Mouse (Mus musculus) lung, adult 2 months (tissue): ENCODE data around the gene Scml4. TPM values are rescaled to one million over a fixed set of nuclear protein-coding genes. Genes with fewer than 3 reads are reported as not detected.

Experiments
- DNase-seq: peaks from one replicate; pipeline ENCODE4 v3.0.0; 2022
- H3K4me1 ChIP-seq: fragments of 200-500 bp; 2 replicates; pipeline ENCODE4 v1.6.1; 2011; ENCODE audit warnings: low read length; ENCODE audit not compliant: control insufficient read depth, insufficient read depth
- H3K4me3 ChIP-seq: fragments of 200-500 bp; replicated peaks from 2 replicates; pipeline ENCODE3; 2011; ENCODE audit warnings: low read depth, mild to moderate bottlenecking, control low read depth, low read length; ENCODE audit errors: extremely low read depth
- CTCF ChIP-seq: fragments of 200-500 bp; IDR thresholded peaks from 2 replicates; pipeline ENCODE4 v1.5.1; 2011; ENCODE audit warnings: mild to moderate bottlenecking, low read length, control low read depth; ENCODE audit not compliant: insufficient read depth
- POLR2A ChIP-seq: fragments of 200-500 bp; IDR thresholded peaks from 2 replicates; pipeline ENCODE4 v1.6.1; 2011; ENCODE audit warnings: low read depth, mild to moderate bottlenecking, control low read depth, low read length, borderline replicate concordance; ENCODE audit errors: extremely low read depth
- WGBS: fragments of 180-500 bp; shearing (Covaris S2); methylation state at CpG from one replicate; pipeline ENCODE4 v1.1.7; 2018; 5-methylcytosine and 5-hydroxymethylcytosine counted together
- polyA plus RNA-seq: library from polyadenylated mRNA; depleted of rRNA; stranded (reverse); fragments of >200 nt; gene quantifications from 2 replicates; pipeline ENCODE4 v1.2.3, GENCODE M21; 2012

The Scml4 gene
- polyA plus RNA-seq, 1 experiment, result 3.1 TPM

DNA sequence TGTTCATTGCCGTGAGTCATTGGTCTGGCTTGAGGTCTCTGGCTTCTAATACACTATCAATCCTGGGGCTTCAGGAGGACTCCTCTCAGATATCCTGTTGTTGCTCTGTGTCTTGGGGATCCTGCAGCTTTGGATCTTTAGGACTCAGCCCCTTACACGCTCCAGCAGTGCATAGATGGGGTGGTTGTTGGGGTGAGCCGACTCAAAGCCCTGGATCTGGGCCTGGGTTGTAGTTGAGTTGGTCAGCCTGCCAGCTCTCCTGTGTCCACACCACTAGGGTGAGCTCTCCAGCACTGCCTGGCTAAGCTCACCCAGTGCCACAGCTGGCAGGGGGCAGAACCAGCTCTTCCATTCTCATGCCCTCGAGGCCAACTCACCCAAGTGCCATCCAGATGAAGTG lies 78.2 kb downstream of the Scml4 start:
- H3K4me3 ChIP-seq, result no peak overlapping the region
- H3K4me1 ChIP-seq, result no peaks in the 10 kb centered on the region; the same call in 1 of the 2 replicates
- no peak for DNase-seq
- TF ChIP-seq CTCF, result no peak
- TF ChIP-seq POLR2A, result no peak
- WGBS, result 81% methylated on average over 4 of the region's 4 CpGs

DNA sequence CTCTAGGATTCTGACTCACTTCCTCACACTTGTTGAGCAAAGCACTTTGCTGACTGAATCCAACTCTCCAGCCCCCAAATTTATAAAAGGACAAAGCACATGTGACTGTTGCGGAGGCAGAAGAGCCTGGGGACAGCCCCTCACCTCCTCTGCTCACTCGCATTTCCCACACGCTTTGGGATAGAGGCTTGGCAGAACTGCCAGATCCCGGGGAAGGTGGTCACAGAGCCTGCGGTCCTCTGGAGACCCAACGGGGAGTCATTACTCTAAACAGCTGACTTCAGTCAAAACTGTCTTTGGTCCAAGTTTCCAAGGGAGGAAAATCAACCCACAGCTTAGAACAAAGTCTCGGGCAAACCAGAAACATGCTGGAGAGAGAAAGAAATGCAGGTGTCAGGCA lies 79.5 kb downstream of the Scml4 start:
- WGBS, result 67% methylated on average over 7 of the region's 7 CpGs
- H3K4me1 ChIP-seq, result no peaks in the 10 kb centered on the region
- TF ChIP-seq POLR2A (no peak), CTCF (no peak)
- DNase-seq, result no peak
- H3K4me3 ChIP-seq, result no peak overlapping the region

DNA sequence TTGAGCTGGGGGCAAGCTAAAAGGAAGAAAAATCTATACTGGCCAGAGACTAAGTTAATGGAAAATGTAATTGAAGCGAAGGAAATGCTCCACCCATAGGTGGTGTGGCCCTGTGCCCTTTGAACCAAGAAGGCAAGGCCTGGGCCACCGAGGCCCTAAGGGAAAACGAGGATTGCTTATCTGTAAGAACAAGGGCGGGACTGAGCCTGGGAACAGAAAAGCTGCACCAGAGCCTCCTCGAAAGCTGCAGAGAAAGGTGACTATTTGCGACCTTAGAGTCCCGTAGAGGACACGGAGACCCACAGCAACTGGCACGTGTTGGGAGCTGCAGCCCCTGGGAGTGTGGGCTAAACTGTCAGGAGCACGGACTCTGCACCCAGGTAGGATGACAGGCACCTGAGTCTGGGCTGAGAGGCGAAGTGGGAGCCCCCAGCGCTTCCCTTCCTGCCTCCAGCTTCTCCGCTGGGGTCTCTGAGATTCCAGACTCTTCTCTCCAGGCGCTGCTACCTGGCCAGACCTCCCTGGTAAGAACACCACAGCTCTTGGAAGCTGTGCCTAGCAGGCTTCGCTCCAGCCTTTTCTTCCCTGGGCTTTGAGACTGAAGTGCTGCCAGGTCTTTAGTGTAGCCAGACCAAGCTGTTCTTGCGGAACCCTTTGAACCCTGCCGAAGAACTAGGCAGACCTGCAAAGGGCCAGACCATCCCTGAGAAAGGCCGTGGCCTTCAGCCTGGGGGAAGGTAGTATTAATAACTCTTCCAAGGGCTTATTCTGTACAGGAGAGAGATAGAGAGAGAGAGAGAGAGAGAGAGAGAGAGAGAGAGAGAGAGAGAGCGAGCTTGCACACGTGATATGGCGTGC lies 80.3 kb downstream of the Scml4 start:
- TF ChIP-seq POLR2A (no peak), CTCF (no peak)
- Histone ChIP-seq H3K4me3 (no peak overlapping the region), H3K4me1 (no peaks in the 10 kb centered on the region)
- no peak for DNase-seq
- 79% methylated on average over 21 of the region's 21 CpGs for WGBS

DNA sequence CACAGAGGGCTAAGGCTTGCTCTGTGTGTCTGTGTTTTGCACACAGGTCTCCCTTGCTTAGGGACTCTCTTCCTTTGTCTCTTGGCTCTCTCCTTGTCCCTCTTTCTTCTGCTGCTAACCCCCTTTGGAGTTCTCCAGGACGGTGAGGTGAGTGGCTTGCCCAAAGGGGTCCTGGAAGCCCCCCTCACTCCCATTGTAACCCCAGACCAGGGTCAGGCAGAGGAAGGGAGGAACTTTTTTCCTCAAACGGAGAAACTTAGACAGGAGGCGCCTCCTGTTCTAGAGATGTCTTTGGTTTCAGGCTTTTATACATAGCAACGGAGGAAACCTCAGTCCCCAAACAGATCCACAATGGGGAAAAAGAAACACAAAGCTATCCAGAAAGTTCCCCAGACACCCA lies 81.1 kb downstream of the Scml4 start:
- Histone ChIP-seq H3K4me3 (no peak overlapping the region), H3K4me1 (no peaks in the 10 kb centered on the region)
- no peak for DNase-seq
- TF ChIP-seq POLR2A, result no peak
- TF ChIP-seq CTCF, result no peak
- 73% methylated on average over 4 of the region's 4 CpGs for WGBS

DNA sequence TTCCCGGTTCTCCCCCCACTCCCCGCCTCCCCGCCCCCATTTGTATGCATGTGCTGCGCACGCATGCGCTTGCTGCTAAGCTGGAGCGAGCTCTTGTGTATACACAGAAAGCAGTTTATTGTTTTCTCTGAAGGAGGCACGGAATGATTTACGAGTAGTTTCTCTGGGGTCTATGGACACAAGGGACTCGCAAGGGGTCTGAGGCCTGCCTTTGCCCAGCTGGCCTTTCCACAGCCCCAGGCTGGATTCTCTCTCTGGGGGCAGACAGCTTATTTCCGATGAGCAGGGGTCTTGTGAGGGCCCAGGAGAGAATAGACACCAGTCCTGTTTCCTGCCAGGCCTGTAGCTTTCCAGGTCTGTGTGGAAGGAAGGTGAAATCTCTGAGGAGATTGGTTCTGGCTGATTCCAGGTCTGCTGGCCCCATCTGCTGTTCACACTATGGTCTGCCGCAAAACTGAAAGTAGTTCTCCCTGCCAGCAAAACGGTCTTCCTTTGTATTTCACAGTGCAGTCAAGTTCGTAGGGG lies 81.6 kb downstream of the Scml4 start:
- H3K4me1 ChIP-seq, result no peaks in the 10 kb centered on the region
- no peak for DNase-seq
- peak; percentile 79 for TF ChIP-seq CTCF
- no peak for TF ChIP-seq POLR2A
- 69% methylated on average over 14 of the region's 14 CpGs for WGBS
- no peak overlapping the region for H3K4me3 ChIP-seq

DNA sequence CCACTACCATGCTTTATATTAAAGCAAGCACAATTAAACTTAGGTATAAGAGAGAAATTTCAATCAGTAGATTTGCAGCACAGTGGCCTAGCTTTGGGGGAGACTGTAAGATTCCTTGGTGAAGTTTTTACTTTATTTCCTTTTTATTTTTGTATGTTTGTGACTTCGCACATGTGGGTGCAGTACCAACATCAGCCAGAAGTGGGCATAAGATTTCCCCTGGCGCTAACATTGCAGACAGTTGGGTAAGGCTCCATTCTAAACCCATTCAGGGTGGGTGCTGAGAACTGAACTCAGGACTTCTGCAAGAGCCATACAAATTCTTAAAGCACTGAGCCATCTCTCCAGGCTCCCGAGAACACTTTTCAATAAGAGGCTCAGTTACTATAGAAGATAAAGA lies 82.1 kb downstream of the Scml4 start:
- no peak for DNase-seq
- no peak overlapping the region for H3K4me3 ChIP-seq
- no peaks in the 10 kb centered on the region for H3K4me1 ChIP-seq
- WGBS, result 89% methylated on average over 3 of the region's 3 CpGs
- TF ChIP-seq CTCF, result peak; percentile 25; the same call in 1 of the 2 replicates
- no peak for TF ChIP-seq POLR2A

DNA sequence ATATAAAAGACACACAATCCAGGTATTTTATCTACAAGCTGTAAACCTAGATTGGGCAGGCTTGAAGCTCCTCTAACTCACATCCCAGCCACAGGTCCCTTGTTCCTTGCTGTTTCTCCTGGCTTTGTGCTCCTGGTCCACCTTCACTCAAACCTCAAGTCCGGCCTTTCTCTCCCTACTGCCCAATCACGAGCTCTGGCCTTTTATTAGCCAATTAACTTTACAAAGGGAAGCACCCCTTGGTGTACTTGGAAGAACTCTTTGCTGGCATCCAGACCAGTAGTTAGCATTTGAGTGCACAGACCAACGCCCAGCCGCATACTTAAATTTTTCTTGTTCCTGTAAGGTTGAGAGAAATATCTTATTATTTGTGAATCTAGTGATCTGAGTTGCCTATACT lies 85.1 kb downstream of the Scml4 start:
- 75% methylated on average over 4 of the region's 4 CpGs for WGBS
- DNase-seq, result no peak
- no peak for TF ChIP-seq POLR2A
- no peak for TF ChIP-seq CTCF
- H3K4me3 ChIP-seq, result no peak overlapping the region
- H3K4me1 ChIP-seq, result no peaks in the 10 kb centered on the region

DNA sequence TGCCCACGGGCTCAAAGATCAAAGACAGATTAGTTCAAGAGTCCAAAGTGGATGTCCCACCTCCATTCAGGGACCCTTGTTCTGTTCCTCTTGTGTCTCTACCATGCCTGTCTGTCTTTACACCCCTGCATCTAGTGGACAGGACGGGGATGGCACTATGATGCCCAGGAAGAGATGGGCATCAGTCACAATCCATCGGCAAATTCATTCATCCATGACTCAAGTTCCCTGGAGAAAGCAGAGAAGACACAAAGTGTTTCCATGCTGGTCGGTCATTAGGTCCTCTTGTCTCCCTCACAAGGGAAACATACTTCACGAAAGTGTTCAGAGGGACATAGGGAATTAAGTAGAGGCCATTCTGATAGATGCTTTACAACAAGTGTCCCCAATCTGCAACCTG lies 87.2 kb downstream of the Scml4 start:
- no peak for TF ChIP-seq POLR2A
- no peak for TF ChIP-seq CTCF
- DNase-seq, result no peak
- no peak overlapping the region for H3K4me3 ChIP-seq
- WGBS, result 90% methylated on average over 5 of the region's 5 CpGs
- H3K4me1 ChIP-seq, result 0 out of 2 replicates have a peak, but pooled peaks cover 3% of the 10 kb centered on the region

DNA sequence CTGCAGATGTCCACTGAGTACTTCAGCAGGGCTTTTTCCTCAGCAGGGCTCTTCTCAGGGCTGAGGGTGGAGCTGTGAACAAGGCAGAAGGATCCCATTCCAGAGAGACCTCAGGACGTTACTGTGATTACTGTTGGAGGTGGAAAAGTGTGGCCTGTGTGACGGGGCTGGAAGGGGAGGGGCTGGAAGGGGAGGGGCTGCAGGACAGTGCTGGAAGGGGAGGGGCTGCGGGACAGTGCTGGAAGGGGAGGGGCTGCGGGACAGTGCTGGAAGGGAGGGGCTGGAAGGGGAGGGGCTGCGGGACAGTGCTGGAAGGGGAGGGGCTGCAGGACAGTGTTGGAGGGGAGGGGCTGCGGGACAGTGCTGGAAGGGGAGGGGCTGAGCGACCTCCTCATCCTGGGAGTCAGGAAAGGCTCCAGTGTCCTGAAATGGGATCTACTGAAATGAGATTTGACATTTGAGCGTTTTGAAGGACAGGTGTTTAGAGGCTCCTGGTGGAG lies 90.1 kb downstream of the Scml4 start:
- 8% methylated on average over 6 of the region's 8 CpGs for WGBS
- no peak for DNase-seq
- no peak for TF ChIP-seq POLR2A
- no peak for TF ChIP-seq CTCF
- no peak overlapping the region for H3K4me3 ChIP-seq
- 0 out of 2 replicates have a peak, but pooled peaks cover 3% of the 10 kb centered on the region for H3K4me1 ChIP-seq
